Mouse (Mus musculus) MEL (cell line): ENCODE measurements at regions not wholly inside any gene's neighbourhood (a gene's known extent, or its start where the extent isn't known, plus 50 kb on each side); places are given as distances from the start of the nearest gene placed in this dataset.

Source experiments
- DNase-seq: peaks from one replicate; pipeline ENCODE4 v3.0.0; 2011; ENCODE audit warnings: low read depth, low spot score
- H3K27ac ChIP-seq: 2 replicates; pipeline ENCODE4 v1.5.1; 2012; ENCODE audit warnings: low read depth, mild to moderate bottlenecking, control low read depth, low read length, moderate library complexity; ENCODE audit not compliant: control insufficient read depth
- H3K27me3 ChIP-seq, 2 experiments: fragments of 150-350 bp in 1 of 2; sonication (generic) in 1 of 2; 2 replicates each; pipeline ENCODE4 v1.6.1; 2012; ENCODE audit warnings: low read length in 2 of 2, mild to moderate bottlenecking in 2 of 2, improper control_type of control experiment in 1 of 2, moderate library complexity in 1 of 2; ENCODE audit not compliant: insufficient read depth in 2 of 2, control insufficient read depth in 1 of 2
- H3K36me3 ChIP-seq, 2 experiments: 2 replicates each; pipeline ENCODE4 v1.6.1; 2012 to 2014; ENCODE audit warnings: low read length in 2 of 2, improper control_type of control experiment in 1 of 2, inconsistent platforms in 1 of 2, mild to moderate bottlenecking in 1 of 2; ENCODE audit not compliant: insufficient read depth in 2 of 2, control insufficient read depth in 1 of 2
- H3K4me1 ChIP-seq, 2 experiments: fragments of 150-350 bp in 1 of 2; sonication (generic) in 1 of 2; 2 replicates each; pipeline ENCODE4 v1.6.1; 2012; ENCODE audit warnings: low read length in 2 of 2, improper control_type of control experiment in 1 of 2, mild to moderate bottlenecking in 1 of 2; ENCODE audit not compliant: insufficient read depth in 2 of 2, control insufficient read depth in 1 of 2
- H3K4me3 ChIP-seq, 2 experiments: fragments of 150-350 bp in 1 of 2; sonication (generic) in 1 of 2; 2 replicates each; pipeline ENCODE4 v1.5.1; 2012; ENCODE audit warnings: low read depth in 2 of 2, low read length in 2 of 2, mild to moderate bottlenecking in 2 of 2, moderate library complexity in 2 of 2, control low read depth in 1 of 2, improper control_type of control experiment in 1 of 2; ENCODE audit not compliant: control insufficient read depth in 1 of 2, insufficient read depth in 1 of 2
- H3K79me2 ChIP-seq: 2 replicates; pipeline ENCODE4 v1.6.1; 2012; ENCODE audit warnings: mild to moderate bottlenecking, low read length, moderate library complexity; ENCODE audit not compliant: control insufficient read depth, poor library complexity, insufficient read depth
- H3K9ac ChIP-seq: 2 replicates; pipeline ENCODE4 v1.6.1; 2012; ENCODE audit warnings: low read depth, mild to moderate bottlenecking, control low read depth, low read length, moderate library complexity; ENCODE audit not compliant: control insufficient read depth, poor library complexity, severe bottlenecking
- H3K9me3 ChIP-seq: fragments of 150-350 bp; sonication (generic); replicated peaks from 2 replicates; pipeline ENCODE4 v1.6.1; 2012; ENCODE audit warnings: mild to moderate bottlenecking, low read length, improper control_type of control experiment, moderate library complexity; ENCODE audit not compliant: insufficient read depth
- BHLHE40 ChIP-seq: IDR thresholded peaks from 2 replicates; pipeline ENCODE4 v1.6.1; 2012; ENCODE audit warnings: low read depth, mild to moderate bottlenecking, inconsistent platforms, low read length, improper control_type of control experiment, borderline replicate concordance
- E2F4 ChIP-seq: IDR thresholded peaks from 2 replicates; pipeline ENCODE4 v1.6.1; 2011; ENCODE audit warnings: low read depth, low read length, improper control_type of control experiment, borderline replicate concordance
- ETS1 ChIP-seq: IDR thresholded peaks from 2 replicates; pipeline ENCODE4 v1.6.1; 2012; ENCODE audit warnings: low read depth, mild to moderate bottlenecking, inconsistent platforms, low read length, improper control_type of control experiment, moderate library complexity
- GATA1 ChIP-seq: IDR thresholded peaks from 2 replicates; pipeline ENCODE4 v1.6.1; 2011; ENCODE audit warnings: low read depth, low read length, improper control_type of control experiment
- HCFC1 ChIP-seq: IDR thresholded peaks from 2 replicates; pipeline ENCODE4 v1.6.1; 2012; ENCODE audit warnings: low read depth, mild to moderate bottlenecking, inconsistent platforms, low read length, improper control_type of control experiment, moderate library complexity
- JUND ChIP-seq: IDR thresholded peaks from 2 replicates; pipeline ENCODE4 v1.6.1; 2011; ENCODE audit warnings: low read depth, mild to moderate bottlenecking, improper control_type of control experiment, low read length
- MAX ChIP-seq: IDR thresholded peaks from 2 replicates; pipeline ENCODE4 v1.6.1; 2011; ENCODE audit warnings: low read length, improper control_type of control experiment
- MXI1 ChIP-seq: IDR thresholded peaks from 2 replicates; pipeline ENCODE4 v1.6.1; 2011; ENCODE audit warnings: mild to moderate bottlenecking, low read depth, low read length, improper control_type of control experiment
- NELFE ChIP-seq: IDR thresholded peaks from 2 replicates; pipeline ENCODE4 v1.6.1; 2011; ENCODE audit warnings: low read depth, low read length, improper control_type of control experiment
- SIN3A ChIP-seq: IDR thresholded peaks from 2 replicates; pipeline ENCODE4 v1.6.1; 2012; ENCODE audit warnings: low read length, improper control_type of control experiment, inconsistent platforms
- SMC3 ChIP-seq: IDR thresholded peaks from 2 replicates; pipeline ENCODE4 v1.6.1; 2011; ENCODE audit warnings: low read depth, low read length, improper control_type of control experiment
- TAL1 ChIP-seq: IDR thresholded peaks from 2 replicates; pipeline ENCODE4 v1.6.1; 2012; ENCODE audit warnings: mild to moderate bottlenecking, inconsistent platforms, low read length, moderate library complexity, mixed read lengths
- TBP ChIP-seq: IDR thresholded peaks from 2 replicates; pipeline ENCODE4 v1.8.0; 2011; ENCODE audit warnings: low read depth, low read length, improper control_type of control experiment
- USF2 ChIP-seq, 2 experiments: IDR thresholded peaks; 2 replicates each; pipeline ENCODE4 v1.6.1; 2011 to 2012; ENCODE audit warnings: improper control_type of control experiment in 2 of 2, low read length in 2 of 2, borderline replicate concordance in 1 of 2, inconsistent platforms in 1 of 2, low read depth in 1 of 2, mild to moderate bottlenecking in 1 of 2; ENCODE audit not compliant: insufficient read depth in 1 of 2
- ZC3H11A ChIP-seq: IDR thresholded peaks from 2 replicates; pipeline ENCODE4 v1.6.1; 2012; ENCODE audit warnings: low read depth, mild to moderate bottlenecking, inconsistent platforms, low read length, improper control_type of control experiment
- ZKSCAN1 ChIP-seq: IDR thresholded peaks from 2 replicates; pipeline ENCODE4 v1.6.1; 2012; ENCODE audit warnings: low read depth, mild to moderate bottlenecking, inconsistent platforms, low read length, improper control_type of control experiment, moderate library complexity
- ZMIZ1 ChIP-seq: IDR thresholded peaks from 2 replicates; pipeline ENCODE4 v1.6.1; 2012; ENCODE audit warnings: low read depth, mild to moderate bottlenecking, inconsistent platforms, low read length, improper control_type of control experiment, moderate library complexity
- ZNF384 ChIP-seq: IDR thresholded peaks from 2 replicates; pipeline ENCODE4 v1.6.1; 2012; ENCODE audit warnings: low read depth, mild to moderate bottlenecking, inconsistent platforms, low read length, improper control_type of control experiment

GRCm38 (mm10) chr3:156423100-156423499, 138.5 kb upstream of the Negr1 start:
- Histone ChIP-seq H3K36me3 (no peaks in the 10 kb centered on the region), H3K79me2 (no peaks in the 10 kb centered on the region), H3K9me3 (no peaks in the 10 kb centered on the region)
- no peak for DNase-seq
- no peak for TF ChIP-seq ZKSCAN1
- TF ChIP-seq, all 39 proteins: peak for 0
- Histone ChIP-seq H3K4me1 (no peaks in the 10 kb centered on the region), H3K27me3 (no peaks in the 10 kb centered on the region), H3K4me3 (no peak overlapping the region), H3K27ac (no peak overlapping the region), H3K9ac (no peak overlapping the region)

- no peak overlapping the region for H3K27ac ChIP-seq
- TF ChIP-seq HCFC1 (no peak), ZNF384 (no peak), MAX (no peak), SIN3A (no peak), NELFE (no peak), USF2 (IDR thresholded peaks at IDR 0.05; ENCODE audit: borderline replicate concordance in 1 of 2, insufficient read depth in 1 of 2, low read depth in 1 of 2, low read length in 2 of 2) (no peak), TBP (no peak), JUND (no peak), ZC3H11A (no peak), BHLHE40 (no peak), ZMIZ1 (no peak)
- no peaks in the 10 kb centered on the region for H3K9me3 ChIP-seq
- H3K36me3 ChIP-seq: no peaks in the 10 kb centered on the region
- DNase-seq: no peak
- H3K4me1 ChIP-seq: no peaks in the 10 kb centered on the region
- no peaks in the 10 kb centered on the region for H3K27me3 ChIP-seq
- no peak overlapping the region for H3K9ac ChIP-seq
- no peak overlapping the region for H3K4me3 ChIP-seq
- H3K79me2 ChIP-seq: no peaks in the 10 kb centered on the region
Observed at GRCm38 (mm10) chr3:156455042-156455441, 106.6 kb upstream of the Negr1 start.

GRCm38 (mm10) chr3:156463299-156463698, 98.3 kb upstream of the Negr1 start:
- H3K4me1 ChIP-seq: no peaks in the 10 kb centered on the region
- H3K79me2 ChIP-seq: no peaks in the 10 kb centered on the region
- no peaks in the 10 kb centered on the region for H3K36me3 ChIP-seq
- TF ChIP-seq GATA1: no peak
- no peak for TF ChIP-seq TAL1
- TF ChIP-seq SMC3: no peak
- no peak for TF ChIP-seq BHLHE40
- TF ChIP-seq NELFE: no peak
- TF ChIP-seq ZNF384: no peak
- no peak for TF ChIP-seq ETS1
- TF ChIP-seq E2F4: no peak
- no peak for TF ChIP-seq MXI1
- no peak overlapping the region for H3K4me3 ChIP-seq
- H3K27ac ChIP-seq: no peak overlapping the region
- DNase-seq: peak; percentile 2
- no peaks in the 10 kb centered on the region for H3K27me3 ChIP-seq
- no peaks in the 10 kb centered on the region for H3K9me3 ChIP-seq
- no peak overlapping the region for H3K9ac ChIP-seq
